Mouse (Mus musculus): ENCODE data around the gene Tmem50b.

GRCm38 (mm10) chr16:91538513-91538912 lies 59.1 kb downstream of the Tmem50b start:
- TF ChIP-seq POLR2A (IDR thresholded peaks at IDR 0.05; ENCODE audit: control insufficient read depth, extremely low read depth, insufficient read depth, low read length, poor library complexity) (no peak), CTCF (IDR thresholded peaks at IDR 0.05; ENCODE audit: borderline replicate concordance, control insufficient read depth, extremely low read depth, insufficient read depth, low read length, poor library complexity) (no peak)
